Mouse (Mus musculus) splenic B cell, adult 2 months (primary cell): ENCODE measurements around the gene Pgghg.
A peak's percentile ranks its signal among the peaks of the same experiment; 100 is the strongest.

Experiments
- DNase-seq: peaks from one replicate; pipeline ENCODE4 v3.0.0-alpha.2; 2011; ENCODE audit warnings: low read depth, low spot score
- H3K27me3 ChIP-seq: 2 replicates; pipeline ENCODE4 v1.6.1; 2012; ENCODE audit warnings: mild to moderate bottlenecking, low read length, moderate library complexity, mixed read lengths; ENCODE audit not compliant: control insufficient read depth, poor library complexity, insufficient read depth, severe bottlenecking
- H3K36me3 ChIP-seq: 2 replicates; pipeline ENCODE4 v1.6.1; 2012; ENCODE audit warnings: mild to moderate bottlenecking, low read length, moderate library complexity, mixed read lengths; ENCODE audit not compliant: control insufficient read depth, poor library complexity, insufficient read depth, severe bottlenecking

Gene Pgghg

DNA sequence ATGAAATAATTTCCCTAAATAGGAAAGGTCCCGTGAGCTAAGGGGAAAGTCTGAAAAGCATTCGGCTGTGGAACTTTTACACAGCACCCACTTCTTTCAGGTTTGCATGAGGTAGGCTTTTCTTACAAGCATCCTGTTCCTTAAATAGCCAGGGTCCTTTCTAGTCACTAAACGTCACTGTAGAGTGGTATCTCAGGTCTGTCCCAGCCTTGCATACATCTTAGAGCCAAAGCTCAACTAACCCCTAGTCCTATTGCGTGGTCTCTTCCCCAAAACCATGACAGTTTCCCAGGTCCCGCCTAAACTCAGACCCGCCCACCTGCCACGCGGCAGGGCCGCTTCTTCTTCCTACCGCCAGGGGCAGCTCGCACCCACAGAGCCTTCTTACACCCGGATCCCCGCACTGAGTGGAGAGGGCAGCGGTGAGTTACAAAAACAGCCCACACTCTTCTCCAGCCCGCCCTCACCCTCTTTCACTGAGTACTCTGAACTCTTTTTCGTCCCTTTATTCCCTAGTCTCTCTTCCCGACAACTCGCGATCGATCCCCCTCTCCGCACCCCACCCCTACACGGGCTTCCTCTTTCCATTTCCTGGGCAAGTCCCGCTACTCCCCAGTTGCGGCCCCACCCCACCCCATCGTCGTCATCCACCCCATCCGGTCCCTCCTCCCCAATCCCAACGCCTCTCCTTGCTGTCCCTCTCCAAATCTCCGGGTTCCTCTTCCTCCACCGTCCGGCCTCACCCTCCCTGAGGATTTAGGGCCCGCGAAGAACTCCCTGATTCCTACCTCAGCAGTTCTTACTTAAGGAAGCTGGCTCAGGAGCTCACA lies at the start of gene Pgghg:
TSS of gene Pgghg (plus strand) at position 170 of the 830 bp plus-strand sequence.
- DNase-seq = peak; percentile 89
- no peaks in the 10 kb centered on the region for H3K27me3 ChIP-seq
- no peaks in the 10 kb centered on the region for H3K36me3 ChIP-seq

DNA sequence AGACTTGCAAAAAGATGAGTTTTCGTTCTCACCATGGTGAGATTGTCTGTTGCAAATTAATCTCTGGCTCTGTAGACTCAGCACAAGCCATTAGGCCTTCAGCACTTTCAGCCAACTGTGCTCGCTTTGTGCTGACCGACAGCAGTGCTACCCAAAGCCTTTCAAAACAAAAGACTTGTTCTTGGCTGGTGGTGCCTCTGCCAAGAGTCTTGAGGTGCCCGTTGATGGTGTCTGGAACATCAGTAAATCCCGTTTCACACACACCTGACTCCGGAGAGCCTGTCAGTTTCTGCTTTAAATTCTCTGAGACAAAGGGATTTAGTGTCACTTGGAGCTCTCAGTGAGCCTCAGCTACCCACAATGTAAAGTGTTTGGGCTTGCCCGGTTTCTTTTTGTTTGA lies 47.2 kb upstream of the Pgghg start:
- DNase-seq = no peak
- H3K27me3 ChIP-seq = no peaks in the 10 kb centered on the region
- peaks cover 8% of the 10 kb centered on the region for H3K36me3 ChIP-seq

DNA sequence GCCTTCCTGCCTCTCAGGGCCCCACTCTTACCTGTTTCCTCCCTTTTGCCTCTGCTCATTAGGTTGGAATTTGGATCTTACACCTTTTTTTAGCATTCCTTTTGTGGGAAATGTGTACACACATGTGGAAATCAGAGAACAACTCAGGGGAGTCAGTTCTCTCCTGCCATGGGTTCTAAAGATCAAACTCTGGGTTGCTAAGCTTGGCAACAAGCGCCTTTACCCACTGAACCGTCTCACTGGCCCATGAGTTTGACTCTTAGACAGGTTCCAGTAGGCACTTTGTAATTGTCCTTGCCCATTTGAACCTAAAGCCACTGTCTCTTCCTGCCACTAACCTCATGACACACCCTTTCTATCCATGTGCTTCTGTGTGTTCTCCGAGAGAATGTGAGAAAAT lies 46.6 kb upstream of the Pgghg start:
- H3K36me3 ChIP-seq = peaks cover 7% of the 10 kb centered on the region
- H3K27me3 ChIP-seq = no peaks in the 10 kb centered on the region
- DNase-seq = no peak

DNA sequence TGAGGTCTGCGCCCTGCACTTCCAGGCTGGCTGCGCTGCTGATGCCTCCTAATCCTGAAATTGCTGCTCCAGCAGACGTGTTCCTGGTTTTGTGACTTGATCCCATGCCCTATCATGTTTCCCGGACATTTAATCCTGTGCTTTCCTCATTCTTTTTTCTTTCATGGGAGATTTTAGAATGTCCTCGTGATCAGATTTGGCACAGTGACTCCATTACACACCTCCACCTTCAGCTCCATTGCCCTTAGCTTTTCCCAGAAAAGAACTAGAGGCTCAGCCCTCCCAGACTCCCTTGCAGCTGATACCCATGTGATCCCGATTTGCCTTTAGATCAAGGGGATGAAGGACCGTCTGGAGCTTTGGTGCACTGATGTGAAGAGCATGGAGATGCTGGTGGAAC lies 43.3 kb upstream of the Pgghg start:
- Histone ChIP-seq H3K36me3 (peaks cover 4% of the 10 kb centered on the region; the same call in 1 of the 2 replicates), H3K27me3 (no peaks in the 10 kb centered on the region)
- DNase-seq = no peak

DNA sequence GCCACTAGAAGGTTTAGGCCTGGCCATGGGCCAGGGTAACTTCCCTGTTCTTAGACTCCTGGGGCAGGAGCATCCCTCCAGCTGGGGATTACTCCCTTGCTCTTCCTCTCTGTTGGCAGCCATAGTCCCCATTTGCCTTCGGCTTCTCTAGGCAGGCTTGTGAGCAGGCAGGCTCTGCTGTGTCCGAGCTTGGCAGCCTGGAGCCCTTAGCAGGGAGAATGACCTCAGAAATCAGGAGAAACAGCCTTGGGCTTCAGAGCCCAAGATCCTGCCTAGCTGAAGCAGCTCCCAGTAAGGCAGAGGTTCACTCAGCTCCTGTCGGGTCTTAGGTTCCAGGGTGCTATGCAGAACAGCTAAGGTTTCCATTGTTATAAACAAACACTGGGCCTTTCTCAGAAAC lies 42.1 kb upstream of the Pgghg start:
- Histone ChIP-seq H3K36me3 (peaks cover 4% of the 10 kb centered on the region; the same call in 1 of the 2 replicates), H3K27me3 (no peaks in the 10 kb centered on the region)
- no peak for DNase-seq

DNA sequence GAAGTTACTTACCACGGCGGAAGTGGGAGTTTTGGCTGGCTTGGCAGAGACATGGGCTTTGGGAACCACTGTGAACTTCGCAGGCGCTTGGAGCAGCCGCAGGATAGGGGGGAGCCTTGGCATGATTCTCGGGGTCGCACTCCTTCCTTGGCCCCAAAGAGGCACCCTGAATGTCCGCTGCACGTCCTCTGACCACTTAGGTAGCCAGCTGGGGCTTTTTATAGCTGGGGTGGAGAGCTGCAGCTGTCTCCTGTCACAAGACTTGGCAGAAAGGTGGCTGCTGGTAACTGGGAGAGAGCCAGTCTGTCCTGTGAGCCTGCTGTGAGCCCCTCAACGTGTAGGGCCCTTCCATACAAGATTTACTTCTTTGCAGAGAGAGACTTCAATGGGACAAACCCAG lies 41.0 kb upstream of the Pgghg start, which contains the start of gene Cox8b:
TSS of gene Cox8b (minus strand) at position 227 of the 400 bp plus-strand sequence.
- no peak for DNase-seq
- Histone ChIP-seq H3K27me3 (no peaks in the 10 kb centered on the region), H3K36me3 (peaks cover 4% of the 10 kb centered on the region; the same call in 1 of the 2 replicates)

DNA sequence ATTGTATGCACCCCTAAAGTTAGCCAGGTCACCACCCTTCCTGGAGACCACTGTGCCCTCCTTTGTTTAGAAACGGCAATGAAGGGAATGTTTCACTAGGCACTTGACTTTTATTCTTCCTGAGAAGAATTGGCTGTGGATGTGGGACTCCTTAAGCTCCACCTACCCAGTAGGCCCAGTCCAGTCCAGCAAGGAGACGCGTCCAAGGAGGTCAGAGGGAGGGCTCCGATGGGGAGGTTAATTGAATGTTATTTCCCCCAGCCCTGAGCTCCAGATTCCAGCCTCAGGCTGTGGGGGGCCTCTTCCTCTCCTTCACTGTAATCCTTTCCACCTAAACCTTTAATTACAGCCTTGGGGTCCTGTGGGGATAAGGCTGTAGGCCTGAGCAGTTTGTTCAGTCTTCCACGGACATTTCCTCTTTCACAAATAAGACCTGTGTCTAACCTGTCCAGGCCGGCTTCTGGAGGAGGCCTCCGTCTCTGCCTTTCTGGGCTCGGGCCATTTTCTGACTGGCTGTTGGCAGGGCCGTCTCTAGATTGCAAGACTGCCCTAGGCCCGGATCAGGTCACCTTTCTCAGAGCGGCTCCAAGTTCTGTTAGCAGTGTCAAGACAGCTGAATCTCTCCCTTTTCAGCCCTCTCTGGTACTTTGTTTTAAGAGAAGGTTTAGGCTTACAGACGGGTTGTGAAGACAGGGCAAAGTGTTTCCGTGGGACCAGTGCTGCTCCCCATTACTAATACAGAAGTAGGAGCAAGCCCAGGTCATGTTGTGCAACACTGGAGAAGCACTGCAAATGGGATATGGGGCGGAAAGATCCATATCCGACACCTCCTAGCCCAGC lies 38.9 kb upstream of the Pgghg start:
- H3K27me3 ChIP-seq = no peaks in the 10 kb centered on the region
- no peak for DNase-seq
- peaks cover 2% of the 10 kb centered on the region; the same call in 1 of the 2 replicates for H3K36me3 ChIP-seq

DNA sequence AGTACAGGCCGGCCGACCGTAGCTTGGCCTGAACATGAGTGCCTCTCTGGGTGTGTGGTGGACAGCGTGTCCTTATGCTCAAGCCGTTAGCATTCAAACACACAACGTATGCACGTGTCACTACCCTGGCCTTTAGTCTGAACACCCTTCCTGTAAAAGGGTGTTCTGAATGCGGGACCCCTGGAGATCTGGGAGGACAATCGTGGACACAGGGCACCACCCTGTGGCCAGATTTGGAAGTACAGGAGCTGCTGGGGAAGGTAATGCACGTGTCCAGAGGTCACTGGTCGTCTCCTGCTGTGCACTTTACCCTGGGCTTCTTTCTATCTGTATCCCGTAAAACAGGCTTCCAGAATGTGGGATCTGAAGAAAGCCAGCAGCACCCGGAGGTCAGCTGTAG lies 38.0 kb upstream of the Pgghg start:
- DNase-seq = peak; percentile 82
- peaks cover 2% of the 10 kb centered on the region; the same call in 1 of the 2 replicates for H3K36me3 ChIP-seq

DNA sequence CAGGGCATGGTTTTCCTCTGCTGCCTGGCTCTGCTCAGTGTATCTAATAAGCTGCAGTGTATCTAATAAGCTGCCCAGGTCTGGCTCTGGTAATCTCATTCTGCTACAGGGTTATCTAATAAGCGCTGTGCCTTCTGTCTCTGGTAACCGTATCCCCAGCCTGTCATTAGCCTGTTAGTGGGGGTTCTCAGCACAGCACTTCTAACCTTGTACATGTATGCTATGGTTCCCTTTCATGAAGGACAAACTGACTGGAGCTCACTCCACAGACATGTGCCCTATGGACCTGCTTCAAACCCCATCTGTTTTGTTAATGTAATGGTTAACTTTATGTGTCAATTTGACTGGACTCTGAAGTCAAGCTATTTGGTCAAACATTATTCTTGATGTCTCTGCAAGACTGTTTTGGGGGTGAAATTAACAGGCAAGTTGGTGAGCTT lies 35.5 kb upstream of the Pgghg start:
- H3K36me3 ChIP-seq = no peaks in the 10 kb centered on the region
- H3K27me3 ChIP-seq = no peaks in the 10 kb centered on the region
- no peak for DNase-seq

More for the DNA sequence above, 38.0 kb upstream of the Pgghg start:
- H3K27me3 ChIP-seq = no peaks in the 10 kb centered on the region

DNA sequence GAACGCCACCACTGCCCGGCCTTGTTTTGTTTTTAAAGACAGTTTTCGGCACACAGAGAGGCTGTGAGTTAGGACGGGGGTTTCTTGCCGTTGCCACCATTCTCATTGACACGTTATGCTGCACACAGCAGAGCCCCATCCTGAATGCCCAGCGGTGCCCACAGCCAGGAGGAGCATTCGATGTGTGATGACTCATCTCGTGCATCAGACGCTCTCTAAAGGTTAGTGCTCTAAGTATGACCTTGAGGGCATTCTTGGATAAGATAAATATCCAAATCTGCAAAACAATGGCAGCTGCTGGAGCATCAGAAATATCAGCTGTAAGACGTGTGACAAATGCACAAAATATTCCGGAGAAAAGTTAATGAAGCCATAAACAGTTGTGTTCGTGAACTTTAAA lies 34.1 kb upstream of the Pgghg start:
- H3K27me3 ChIP-seq = no peaks in the 10 kb centered on the region
- H3K36me3 ChIP-seq = no peaks in the 10 kb centered on the region
- DNase-seq = no peak

DNA sequence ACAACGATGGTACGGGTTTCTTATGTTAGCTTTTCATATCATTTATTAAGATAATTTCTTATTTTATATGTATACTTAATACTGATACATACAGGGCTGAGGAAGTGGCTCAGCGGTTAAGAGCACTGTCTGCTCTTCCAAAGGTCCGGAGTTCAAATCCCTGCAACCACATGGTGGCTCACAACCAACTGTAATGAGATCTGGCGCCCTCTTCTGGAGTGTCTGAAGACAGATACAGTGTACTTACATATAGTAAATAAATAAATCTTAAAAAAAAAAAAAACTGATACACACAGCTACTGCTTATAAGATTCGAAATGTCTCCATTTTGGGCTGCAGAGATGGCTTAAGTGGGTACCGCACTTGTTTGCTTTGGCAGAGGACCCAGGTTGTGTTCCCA lies 33.5 kb upstream of the Pgghg start:
- no peaks in the 10 kb centered on the region for H3K27me3 ChIP-seq
- DNase-seq = no peak
- no peaks in the 10 kb centered on the region for H3K36me3 ChIP-seq

DNA sequence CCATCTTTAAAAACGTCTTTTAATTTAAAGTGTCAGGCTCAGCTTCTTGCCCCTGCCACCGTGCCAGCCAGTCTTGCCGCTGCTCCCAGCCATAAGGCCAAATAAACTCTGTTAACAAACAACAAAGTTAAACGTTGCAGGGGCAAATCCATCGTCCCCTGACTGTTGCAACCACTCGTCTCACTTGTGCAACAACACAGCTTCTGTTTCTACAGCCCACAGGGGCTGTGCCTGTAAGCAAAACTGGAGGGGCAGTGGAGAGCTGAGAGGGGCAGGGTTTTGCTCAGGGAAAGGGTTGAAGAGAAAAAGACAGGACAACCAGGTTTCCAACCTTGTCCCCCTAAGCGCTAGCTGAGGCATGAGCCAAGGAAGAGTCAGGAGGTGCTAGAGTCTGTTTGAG lies 33.0 kb upstream of the Pgghg start:
- no peaks in the 10 kb centered on the region for H3K27me3 ChIP-seq
- H3K36me3 ChIP-seq = no peaks in the 10 kb centered on the region
- DNase-seq = no peak

DNA sequence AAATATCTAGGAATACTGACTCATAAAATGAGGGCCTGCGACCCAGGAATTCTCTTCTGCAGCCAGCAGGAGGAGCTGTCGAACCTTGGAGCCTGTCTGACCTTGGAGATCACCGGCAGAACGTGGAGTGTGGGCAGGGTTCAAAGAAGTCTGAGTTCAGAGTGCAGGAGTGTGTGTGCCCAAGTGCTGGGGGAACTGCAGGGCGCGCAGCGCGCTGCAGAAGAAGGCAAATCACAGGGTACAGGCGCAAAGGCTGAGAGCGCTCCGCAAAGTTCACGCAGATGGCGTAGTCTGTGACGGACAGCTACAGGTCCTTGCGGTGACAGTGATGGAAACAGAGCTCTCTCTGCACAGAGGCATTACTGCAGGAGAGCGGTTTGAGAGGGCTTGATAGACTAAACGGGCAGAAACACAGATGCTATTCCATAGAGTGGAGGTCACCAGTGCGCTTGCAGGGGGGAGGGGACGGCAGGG lies 32.5 kb upstream of the Pgghg start:
- peak; percentile 82 for DNase-seq
- no peaks in the 10 kb centered on the region for H3K36me3 ChIP-seq
- no peaks in the 10 kb centered on the region for H3K27me3 ChIP-seq

DNA sequence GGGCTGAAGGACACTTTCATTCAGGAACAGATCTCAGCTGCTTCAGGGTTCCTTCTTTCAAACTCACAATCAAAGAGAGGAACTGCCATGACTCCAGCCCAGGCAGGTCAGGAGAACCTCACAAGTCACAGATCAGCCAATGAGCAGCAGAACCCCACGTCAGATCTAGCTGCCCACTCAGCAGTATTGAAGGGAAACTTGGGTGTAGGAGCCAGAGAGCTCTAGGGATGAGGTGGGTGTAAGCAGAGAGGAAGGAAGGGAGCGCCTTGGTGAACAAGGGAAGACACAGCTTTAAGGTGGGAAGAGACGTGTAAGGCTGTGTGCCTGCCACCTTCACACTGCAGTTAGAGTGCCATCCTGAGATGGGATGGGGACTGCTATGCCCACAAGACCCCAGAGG lies 28.9 kb upstream of the Pgghg start:
- no peaks in the 10 kb centered on the region for H3K36me3 ChIP-seq
- no peaks in the 10 kb centered on the region for H3K27me3 ChIP-seq
- DNase-seq = no peak
